Mouse (Mus musculus) bone marrow macrophage, adult 2 months (primary cell): ENCODE measurements around the gene Hmx1. TPM values are rescaled to one million over a fixed set of nuclear protein-coding genes. Genes with fewer than 3 reads are reported as not detected.

ENCODE experiments used
- H3K27ac ChIP-seq: 2 replicates; pipeline ENCODE4 v1.5.1; 2012; ENCODE audit warnings: low read depth, low read length; ENCODE audit not compliant: insufficient read depth
- H3K4me1 ChIP-seq: 2 replicates; pipeline ENCODE4 v1.6.1; 2012; ENCODE audit warnings: low read length; ENCODE audit not compliant: control insufficient read depth, insufficient read depth
- H3K4me3 ChIP-seq: 2 replicates; pipeline ENCODE4 v1.5.1; 2012; ENCODE audit warnings: mild to moderate bottlenecking, low read length, moderate library complexity; ENCODE audit not compliant: insufficient read depth
- CTCF ChIP-seq: IDR thresholded peaks from 2 replicates; pipeline ENCODE4 v1.5.1; 2012; ENCODE audit warnings: low read depth, mild to moderate bottlenecking, low read length, moderate library complexity
- POLR2A ChIP-seq: IDR thresholded peaks from 2 replicates; pipeline ENCODE4 v1.6.1; 2012; ENCODE audit warnings: mild to moderate bottlenecking, low read depth, low read length, borderline replicate concordance
- polyA plus RNA-seq: library from polyadenylated mRNA; stranded (reverse); fragments of >200 nt; gene quantifications from 2 replicates; pipeline ENCODE4 v1.2.4, GENCODE M21; 2012; ENCODE audit not compliant: missing spikeins, insufficient read depth, insufficient read length

Gene Hmx1
- polyA plus RNA-seq, 1 experiment = not detected

- no peak overlapping the region for H3K27ac ChIP-seq
Observed at GRCm38 (mm10) chr5:35387834-35388490, 946 bp upstream of the Hmx1 start.

GRCm38 (mm10) chr5:35389441-35389840 lies 533 bp downstream of the Hmx1 start:
- Histone ChIP-seq H3K27ac (no peak overlapping the region), H3K4me3 (no peak overlapping the region), H3K4me1 (no peaks in the 10 kb centered on the region)
- TF ChIP-seq POLR2A = no peak
- TF ChIP-seq CTCF = no peak

More at GRCm38 (mm10) chr5:35387834-35388490, 946 bp upstream of the Hmx1 start:
- Histone ChIP-seq H3K4me1 (no peaks in the 10 kb centered on the region), H3K4me3 (no peak overlapping the region)
- TF ChIP-seq POLR2A (no peak), CTCF (no peak)

GRCm38 (mm10) chr5:35389915-35390314 lies 1.0 kb downstream of the Hmx1 start:
- Histone ChIP-seq H3K4me3 (no peak overlapping the region), H3K27ac (no peak overlapping the region), H3K4me1 (no peaks in the 10 kb centered on the region)
- no peak for TF ChIP-seq CTCF
- TF ChIP-seq POLR2A = no peak

- Histone ChIP-seq H3K4me1 (no peaks in the 10 kb centered on the region), H3K27ac (no peak overlapping the region), H3K4me3 (no peak overlapping the region)
- TF ChIP-seq POLR2A (no peak), CTCF (no peak)
Observed at GRCm38 (mm10) chr5:35390848-35391655, 2.1 kb downstream of the Hmx1 start.

- Histone ChIP-seq H3K27ac (no peak overlapping the region), H3K4me1 (no peaks in the 10 kb centered on the region), H3K4me3 (no peak overlapping the region)
- no peak for TF ChIP-seq POLR2A
- TF ChIP-seq CTCF = no peak
Observed at GRCm38 (mm10) chr5:35391656-35392333, 2.9 kb downstream of the Hmx1 start.

- Histone ChIP-seq H3K27ac (no peak overlapping the region), H3K4me3 (no peak overlapping the region), H3K4me1 (no peaks in the 10 kb centered on the region)
- no peak for TF ChIP-seq POLR2A
- TF ChIP-seq CTCF = no peak
Observed at GRCm38 (mm10) chr5:35392334-35392695, 3.4 kb downstream of the Hmx1 start.

- TF ChIP-seq POLR2A (no peak), CTCF (no peak)
- Histone ChIP-seq H3K27ac (no peak overlapping the region), H3K4me1 (no peaks in the 10 kb centered on the region), H3K4me3 (0 out of 2 replicates have a peak overlapping the region, but pooled peaks have one; percentile 13)
Observed at GRCm38 (mm10) chr5:35395566-35396440, 6.9 kb downstream of the Hmx1 start.

GRCm38 (mm10) chr5:35396976-35397641 lies 8.2 kb downstream of the Hmx1 start:
- TF ChIP-seq POLR2A = no peak
- no peak overlapping the region for H3K27ac ChIP-seq
- no peak overlapping the region for H3K4me3 ChIP-seq
- no peaks in the 10 kb centered on the region for H3K4me1 ChIP-seq
